Mouse (Mus musculus) heart, adult 8-10 months (tissue): ENCODE results near the gene Ptgdr. TPM values are rescaled to one million over a fixed set of nuclear protein-coding genes. Genes with fewer than 3 reads are reported as not detected.
"Not testable (repeated sequence)": the region's sequence is repeated elsewhere in the genome, so short reads cannot be mapped to it uniquely, and the experiment has no call there.

ENCODE experiments used
- DNase-seq: peaks from one replicate; pipeline ENCODE4 v3.0.0; 2022; ENCODE audit warnings: low spot score
- total RNA-seq, 4 experiments: library from RNA; stranded (reverse); gene quantifications; 2 replicates each; pipeline ENCODE4 v1.2.4; 2022

Gene Ptgdr
- not detected for total RNA-seq

GRCm38 (mm10) chr14:44858868-44859613 is at the start of gene Ptgdr:
Gene Ptgdr, minus strand, starts transcription at chr14:44859375.
- DNase-seq = no peak

- no peak for DNase-seq
Observed at GRCm38 (mm10) chr14:44907774-44908173, 48.6 kb upstream of the Ptgdr start.

GRCm38 (mm10) chr14:44904199-44904598 is 45.0 kb upstream of the Ptgdr start:
- DNase-seq = no peak

GRCm38 (mm10) chr14:44901735-44902134 is 42.6 kb upstream of the Ptgdr start:
- not testable (repeated sequence) for DNase-seq

- DNase-seq = no peak
Observed at GRCm38 (mm10) chr14:44891387-44892132, 32.4 kb upstream of the Ptgdr start.

- DNase-seq = no peak
Observed at GRCm38 (mm10) chr14:44869686-44870085, 10.5 kb upstream of the Ptgdr start.

- DNase-seq = no peak
Observed at GRCm38 (mm10) chr14:44865661-44866060, 6.5 kb upstream of the Ptgdr start.

- DNase-seq = no peak
Observed at GRCm38 (mm10) chr14:44863086-44863485, 3.9 kb upstream of the Ptgdr start.

GRCm38 (mm10) chr14:44861161-44861560 is 2.0 kb upstream of the Ptgdr start:
- DNase-seq = no peak

- DNase-seq = no peak
Observed at GRCm38 (mm10) chr14:44858372-44858771, 803 bp downstream of the Ptgdr start.

- DNase-seq = not testable (repeated sequence)
Observed at GRCm38 (mm10) chr14:44850637-44851036, 8.5 kb downstream of the Ptgdr start.

- DNase-seq = no peak
Observed at GRCm38 (mm10) chr14:44847740-44848139, 11.4 kb downstream of the Ptgdr start.

- DNase-seq = no peak
Observed at GRCm38 (mm10) chr14:44846558-44847263, 12.5 kb downstream of the Ptgdr start.

- no peak for DNase-seq
Observed at GRCm38 (mm10) chr14:44843768-44844755, 15.1 kb downstream of the Ptgdr start.

GRCm38 (mm10) chr14:44838685-44839084 is 20.5 kb downstream of the Ptgdr start:
- no peak for DNase-seq

GRCm38 (mm10) chr14:44835132-44835531 is 24.0 kb downstream of the Ptgdr start:
- peak; percentile 3 for DNase-seq

- not testable (repeated sequence) for DNase-seq
Observed at GRCm38 (mm10) chr14:44834134-44834533, 25.0 kb downstream of the Ptgdr start.

- not testable (repeated sequence) for DNase-seq
Observed at GRCm38 (mm10) chr14:44833096-44833495, 26.1 kb downstream of the Ptgdr start.

GRCm38 (mm10) chr14:44827736-44828135 is 31.4 kb downstream of the Ptgdr start:
- no peak for DNase-seq

GRCm38 (mm10) chr14:44821177-44822057 is 37.8 kb downstream of the Ptgdr start:
- no peak for DNase-seq
